Mouse (Mus musculus) E14TG2a.4 (cell line): ENCODE data around the gene Apobr.
A peak's percentile ranks its signal among the peaks of the same experiment; 100 is the strongest.

Experiments
- H3K27me3 ChIP-seq: 2 replicates; pipeline ENCODE4 v1.6.1; 2014; ENCODE audit warnings: low read length, control low read depth; ENCODE audit not compliant: insufficient read depth
- H3K36me3 ChIP-seq: 2 replicates; pipeline ENCODE4 v1.6.1; 2014; ENCODE audit warnings: low read length, control low read depth; ENCODE audit not compliant: insufficient read depth
- H3K4me1 ChIP-seq: replicated peaks from 2 replicates; pipeline ENCODE4 v1.6.1; 2014; ENCODE audit warnings: low read depth, low read length, control low read depth
- H3K4me3 ChIP-seq: replicated peaks from 2 replicates; pipeline ENCODE4 v1.5.1; 2014; ENCODE audit warnings: mild to moderate bottlenecking, low read length
- H3K9me3 ChIP-seq: 2 replicates; pipeline ENCODE4 v1.6.1; 2014; ENCODE audit warnings: low read length, control low read depth
- CTCF ChIP-seq: conservative IDR thresholded peaks from 2 replicates; pipeline ENCODE4 v1.5.1; 2014; ENCODE audit warnings: low read length
- NANOG ChIP-seq: IDR thresholded peaks from 2 replicates; pipeline ENCODE4 v1.6.1; 2014; ENCODE audit warnings: borderline replicate concordance, low read length, mixed read lengths
- POU5F1 ChIP-seq: IDR thresholded peaks from 2 replicates; pipeline ENCODE4 v1.6.1; 2014; ENCODE audit warnings: low read length, borderline replicate concordance

Gene Apobr

DNA sequence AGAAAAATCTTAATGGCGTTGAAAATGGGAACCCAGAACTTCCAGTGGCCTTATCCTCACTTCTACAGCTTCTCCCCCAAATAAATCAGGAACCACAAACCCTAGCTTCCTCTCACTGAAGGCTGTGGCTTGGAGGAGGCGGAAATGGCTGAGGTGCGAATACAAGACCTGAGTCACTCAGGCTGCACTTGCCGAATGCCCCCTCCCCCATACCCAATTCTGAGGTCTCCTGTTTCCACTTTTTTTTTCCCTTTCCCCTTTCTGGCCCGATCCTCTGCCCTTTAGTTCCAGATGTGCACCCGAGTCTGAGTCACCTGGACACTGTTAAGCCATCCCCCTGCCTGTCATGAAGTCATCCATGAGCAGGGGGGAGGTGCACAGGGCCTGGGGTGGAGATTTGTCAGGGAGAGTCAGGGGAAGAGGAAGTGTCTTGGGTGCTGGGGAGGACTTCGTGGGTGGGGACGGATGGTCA, at the start of gene Apobr:
Gene Apobr (plus strand): TSS at position 437 of the 472 bp plus-strand sequence.
- Histone ChIP-seq H3K4me1 (peaks cover 58% of the 10 kb centered on the region), H3K27me3 (peaks cover 37% of the 10 kb centered on the region), H3K9me3 (no peaks in the 10 kb centered on the region), H3K4me3 (peak within 1 kb of the TSS; percentile 78), H3K36me3 (peaks cover 22% of the 10 kb centered on the region)
- TF ChIP-seq POU5F1 (no peak), NANOG (no peak), CTCF (no peak)

DNA sequence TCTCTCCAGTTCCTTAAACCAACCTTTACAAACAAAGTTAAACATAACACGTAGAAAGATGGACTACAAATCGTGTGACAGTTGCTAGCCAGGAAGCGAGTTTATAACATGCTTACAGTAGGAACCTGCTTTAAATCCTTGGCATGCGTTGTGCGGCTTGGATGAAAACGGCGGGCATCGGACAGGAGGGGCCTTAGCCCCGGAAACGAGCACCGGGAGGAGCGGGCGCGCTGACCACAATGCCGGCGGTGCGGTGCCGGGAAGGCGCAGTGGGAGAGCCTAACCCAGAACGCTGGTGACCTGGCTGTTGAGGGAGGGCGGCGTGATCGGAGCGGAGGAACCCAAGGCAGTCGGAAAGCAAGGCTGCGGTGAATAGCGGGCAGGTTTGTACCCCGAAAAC, 49.0 kb upstream of the Apobr start:
- Histone ChIP-seq H3K36me3 (no peaks in the 10 kb centered on the region), H3K4me3 (peak overlapping the region; percentile 76), H3K27me3 (peaks cover 22% of the 10 kb centered on the region), H3K9me3 (no peaks in the 10 kb centered on the region), H3K4me1 (peaks cover 18% of the 10 kb centered on the region)
- TF ChIP-seq NANOG (no peak), CTCF (no peak), POU5F1 (no peak)

DNA sequence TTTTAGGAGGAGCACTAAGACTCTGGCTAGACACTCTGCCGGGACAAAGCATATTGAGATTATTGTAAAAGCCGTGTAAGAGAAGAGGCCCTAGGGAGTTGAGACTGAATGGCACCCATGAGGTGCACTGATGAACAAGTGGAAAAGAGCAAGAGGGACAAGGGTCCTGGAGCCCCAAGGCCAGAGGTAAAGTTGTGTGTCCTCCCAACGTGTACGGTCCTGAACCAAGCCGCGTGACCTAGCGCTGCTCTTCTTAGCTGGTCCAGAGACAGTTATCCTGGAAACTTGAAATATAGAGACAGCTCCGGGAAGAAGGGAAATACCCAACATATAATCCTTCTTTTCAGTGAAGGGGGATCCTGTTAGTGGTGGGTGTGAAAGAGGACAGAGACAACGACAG, 48.3 kb upstream of the Apobr start:
- Histone ChIP-seq H3K4me3 (peak overlapping the region; percentile 76), H3K27me3 (peaks cover 22% of the 10 kb centered on the region), H3K4me1 (peaks cover 18% of the 10 kb centered on the region), H3K9me3 (no peaks in the 10 kb centered on the region), H3K36me3 (no peaks in the 10 kb centered on the region)
- TF ChIP-seq POU5F1 (no peak), NANOG (no peak), CTCF (no peak)

DNA sequence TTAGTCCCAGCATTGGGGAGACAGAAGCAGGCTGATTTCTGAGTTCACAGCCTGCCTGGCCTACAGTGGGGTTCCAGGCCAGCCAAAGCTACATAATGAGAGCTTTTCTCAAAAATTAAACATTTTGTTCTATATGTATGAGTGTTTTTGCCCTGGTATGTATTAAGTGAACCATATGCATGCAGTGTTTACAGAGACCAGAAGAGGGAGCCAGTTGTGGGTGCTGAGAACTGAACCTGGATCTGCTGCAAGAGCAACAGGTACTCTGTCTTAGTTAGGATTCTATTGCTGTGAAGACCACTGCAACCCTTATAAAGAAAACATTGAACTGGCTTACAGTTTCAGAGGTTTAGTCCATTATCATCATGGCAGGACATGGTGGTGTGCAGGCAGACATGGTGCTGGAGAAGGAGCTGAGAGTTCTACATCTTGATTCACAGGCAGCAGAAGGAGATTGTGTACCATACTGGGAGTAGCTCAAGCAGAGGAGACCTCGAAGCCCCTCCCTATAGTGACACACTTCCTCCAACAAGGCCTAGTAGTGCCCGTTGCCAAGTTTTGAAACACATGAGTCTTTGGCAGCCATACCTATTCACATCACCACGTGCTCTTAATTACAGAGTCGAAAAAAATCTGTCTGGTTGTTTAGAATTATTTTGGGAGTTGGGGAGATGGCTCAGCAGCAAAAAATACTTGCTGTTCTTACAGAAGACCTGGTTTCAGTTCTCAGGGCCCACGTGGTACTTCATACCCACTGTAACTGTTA, 46.7 kb upstream of the Apobr start:
- peaks cover 22% of the 10 kb centered on the region for H3K27me3 ChIP-seq
- no peaks in the 10 kb centered on the region for H3K9me3 ChIP-seq
- no peaks in the 10 kb centered on the region for H3K36me3 ChIP-seq
- H3K4me1 ChIP-seq, result peaks cover 18% of the 10 kb centered on the region
- no peak for TF ChIP-seq NANOG
- no peak for TF ChIP-seq POU5F1
- TF ChIP-seq CTCF, result peak; percentile 75
- no peak overlapping the region for H3K4me3 ChIP-seq

DNA sequence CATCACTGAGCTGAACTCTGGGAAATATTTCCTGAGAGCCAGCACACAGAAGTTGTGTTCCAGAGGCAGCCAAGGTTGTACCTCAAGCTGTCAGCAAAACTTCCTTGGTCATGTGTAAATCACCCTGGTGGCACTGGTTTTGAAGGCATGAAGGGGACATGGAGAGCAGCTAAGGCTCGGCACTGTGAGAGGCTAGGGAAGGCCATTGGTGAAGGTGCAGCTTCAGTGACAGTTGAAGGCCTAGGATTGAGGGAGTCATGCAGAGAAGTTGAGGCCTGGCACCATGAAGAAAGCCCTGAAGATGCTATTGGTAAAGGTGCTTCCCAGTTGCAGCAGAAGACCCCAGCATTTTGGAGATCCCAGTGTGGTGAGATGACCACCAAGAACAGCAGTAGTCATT, 43.1 kb upstream of the Apobr start:
- peaks cover 6% of the 10 kb centered on the region for H3K27me3 ChIP-seq
- H3K9me3 ChIP-seq, result no peaks in the 10 kb centered on the region
- no peak for TF ChIP-seq CTCF
- TF ChIP-seq NANOG, result no peak
- TF ChIP-seq POU5F1, result no peak
- H3K4me3 ChIP-seq, result no peak overlapping the region
- peaks cover 6% of the 10 kb centered on the region; the same call in 1 of the 2 replicates for H3K4me1 ChIP-seq
- peaks cover 33% of the 10 kb centered on the region for H3K36me3 ChIP-seq

DNA sequence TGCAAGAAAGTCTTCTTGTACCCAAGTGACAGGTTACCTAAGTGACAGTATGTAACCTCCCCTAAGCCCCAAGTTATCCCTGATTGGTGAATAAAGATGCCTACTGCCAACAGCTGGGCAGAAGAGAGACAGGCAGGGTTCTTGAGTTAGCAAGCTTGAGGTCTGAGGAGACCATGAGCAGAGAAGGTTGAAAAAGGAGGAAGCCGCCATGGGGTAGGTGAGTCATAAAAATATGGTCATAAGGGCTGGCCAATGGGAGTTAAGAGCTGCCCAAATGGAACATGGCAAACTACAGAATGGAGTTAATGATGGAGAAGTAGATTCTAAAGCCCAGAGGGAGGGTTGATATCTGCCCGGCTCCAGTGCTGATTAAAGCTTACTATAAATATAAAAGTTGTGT, 39.1 kb upstream of the Apobr start:
- Histone ChIP-seq H3K4me1 (peaks cover 16% of the 10 kb centered on the region), H3K27me3 (no peaks in the 10 kb centered on the region)
- TF ChIP-seq POU5F1, result no peak
- no peak for TF ChIP-seq NANOG
- no peak for TF ChIP-seq CTCF

DNA sequence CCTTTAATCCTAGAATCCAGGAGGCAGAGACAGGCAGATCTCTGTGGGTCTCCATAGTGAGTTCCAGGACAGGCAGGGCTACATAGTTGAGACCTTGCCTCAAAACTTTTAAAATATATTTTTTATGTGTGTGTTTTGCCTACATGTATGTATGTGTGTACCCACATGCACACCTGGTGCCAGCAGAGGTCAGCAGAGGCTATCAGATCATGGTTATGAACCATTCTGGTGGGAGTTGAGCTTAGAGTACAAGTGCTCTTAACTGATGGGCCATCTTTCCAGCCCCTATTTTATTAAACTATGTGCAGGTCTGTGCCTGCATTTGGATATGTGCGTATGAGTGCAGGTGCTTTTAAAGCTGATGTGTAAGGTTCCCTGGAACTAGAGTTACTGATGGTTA, 29.9 kb upstream of the Apobr start:
- Histone ChIP-seq H3K4me1 (peaks cover 8% of the 10 kb centered on the region), H3K9me3 (no peaks in the 10 kb centered on the region), H3K27me3 (no peaks in the 10 kb centered on the region), H3K4me3 (no peak overlapping the region), H3K36me3 (peaks cover 100% of the 10 kb centered on the region)
- no peak for TF ChIP-seq CTCF
- no peak for TF ChIP-seq NANOG
- no peak for TF ChIP-seq POU5F1

More for the DNA sequence above, 39.1 kb upstream of the Apobr start:
- Histone ChIP-seq H3K36me3 (peaks cover 73% of the 10 kb centered on the region), H3K4me3 (no peak overlapping the region), H3K9me3 (no peaks in the 10 kb centered on the region)

DNA sequence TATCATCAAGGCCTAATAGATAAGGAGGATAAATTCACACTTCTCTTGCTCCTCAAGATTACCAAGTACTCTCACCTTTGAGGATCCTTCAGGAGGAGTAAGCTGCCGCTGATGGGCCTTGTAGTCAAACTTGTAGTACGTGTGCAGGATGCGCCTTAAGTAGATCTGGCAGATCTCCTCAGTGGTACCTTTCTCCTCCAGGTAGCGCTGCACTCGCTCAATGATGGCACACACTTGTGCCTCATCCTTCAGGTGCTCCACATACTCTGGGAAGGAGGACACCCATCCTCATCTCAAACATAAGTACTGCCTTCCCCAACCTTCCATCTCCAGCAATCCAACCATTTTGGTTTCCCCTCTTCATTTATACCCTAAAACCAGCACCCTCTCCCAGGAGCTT, 28.1 kb upstream of the Apobr start:
- Histone ChIP-seq H3K27me3 (no peaks in the 10 kb centered on the region), H3K4me3 (no peak overlapping the region), H3K9me3 (no peaks in the 10 kb centered on the region), H3K36me3 (peaks cover 100% of the 10 kb centered on the region), H3K4me1 (peaks cover 6% of the 10 kb centered on the region; the same call in 1 of the 2 replicates)
- TF ChIP-seq CTCF, result no peak
- no peak for TF ChIP-seq NANOG
- TF ChIP-seq POU5F1, result no peak
